Mouse (Mus musculus) v-Abl transformed pro-B cells (cell line): ENCODE measurements around the gene Igf2bp1.

Experiments used
- in situ Hi-C, 2 experiments: fragments of 400-800 bp; cut with MboI; formaldehyde crosslinking; loops; one replicate each; pipeline ENCODE4 v1.15.1; 2025; ENCODE audit not compliant: unreplicated experiment in 2 of 2

Igf2bp1 gene

DNA sequence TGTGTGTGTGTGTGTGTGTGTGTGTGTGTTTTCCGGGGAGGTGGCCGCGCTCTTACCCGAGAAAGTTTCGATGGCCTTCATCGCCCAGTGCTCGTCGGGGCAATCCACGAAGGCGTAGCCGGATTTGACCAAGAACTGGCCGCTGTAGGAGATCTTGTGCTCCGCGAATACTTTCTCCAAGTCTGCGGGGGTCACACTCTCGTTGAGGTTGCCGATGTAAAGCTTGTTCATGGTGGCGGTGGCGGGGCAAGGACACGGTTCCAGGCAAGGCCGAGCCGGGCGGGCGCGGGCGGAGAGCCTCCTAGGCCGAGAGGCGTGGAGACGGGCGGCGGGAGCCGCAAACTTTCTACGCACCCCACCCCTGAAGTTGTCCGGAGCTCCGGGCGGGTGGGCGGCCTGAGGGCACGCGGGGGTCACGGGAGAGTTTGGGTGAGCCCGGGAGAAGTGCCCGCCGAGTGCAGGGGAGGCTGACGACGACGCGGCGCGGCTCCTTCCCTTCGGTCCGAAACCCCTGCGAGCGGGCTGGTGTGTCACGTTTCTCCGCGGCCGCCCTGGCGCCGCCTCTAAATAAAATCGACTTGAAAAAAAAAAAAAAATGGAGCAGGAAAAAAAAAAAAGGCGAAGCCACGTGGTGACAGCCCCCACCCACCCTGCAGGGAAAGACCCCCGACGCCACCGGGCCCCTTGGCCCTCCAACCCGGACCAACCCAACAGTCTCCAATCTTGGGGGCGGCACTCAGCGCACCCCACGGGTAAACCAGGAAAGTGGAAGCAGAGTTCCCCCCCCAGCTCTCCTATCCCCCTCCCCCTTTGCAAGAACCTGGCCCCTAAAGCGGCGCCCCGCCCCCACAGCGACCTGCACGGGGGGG lies at the start of gene Igf2bp1:
Igf2bp1 (minus strand) TSS at position 538 of the 869 bp plus-strand sequence.
- in situ Hi-C loops: no loop called here

GRCm38 (mm10) chr11:96050854-96051253 lies 45.1 kb upstream of the Igf2bp1 start:
- in situ Hi-C loops: loop anchor here in 1 of 2 experiments (25.0 kb wide), 1 partner anchor 1661 kb away; the partner anchor contains the start of genes Pcgf2 and Psmb3

DNA sequence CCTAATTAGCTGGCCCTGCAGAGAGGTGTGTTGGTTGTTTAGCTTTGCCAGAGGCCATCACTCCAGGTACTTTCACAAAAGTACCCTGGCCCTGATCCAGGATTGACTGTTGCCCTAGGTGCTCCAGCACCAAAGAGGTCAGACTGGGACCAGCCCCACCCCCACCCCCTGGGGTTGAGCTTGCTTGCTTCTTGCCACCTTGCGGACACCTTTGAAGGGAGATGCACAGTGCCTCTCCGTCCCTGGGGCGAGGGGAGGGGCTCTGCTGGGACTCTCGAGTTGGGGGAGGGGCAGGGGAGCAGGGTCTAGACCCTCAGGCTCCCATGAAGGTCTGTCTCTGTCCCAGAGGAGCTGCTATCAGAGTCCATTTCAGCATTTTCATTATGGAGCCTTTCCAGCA lies 44.2 kb upstream of the Igf2bp1 start:
- in situ Hi-C loops: loop anchor here (25.0 kb wide), 2 partner anchors 188 to 1662 kb away; partner anchors contain the start of genes Pcgf2 (in 1 of the 2) and Psmb3 (in 1 of the 2)

DNA sequence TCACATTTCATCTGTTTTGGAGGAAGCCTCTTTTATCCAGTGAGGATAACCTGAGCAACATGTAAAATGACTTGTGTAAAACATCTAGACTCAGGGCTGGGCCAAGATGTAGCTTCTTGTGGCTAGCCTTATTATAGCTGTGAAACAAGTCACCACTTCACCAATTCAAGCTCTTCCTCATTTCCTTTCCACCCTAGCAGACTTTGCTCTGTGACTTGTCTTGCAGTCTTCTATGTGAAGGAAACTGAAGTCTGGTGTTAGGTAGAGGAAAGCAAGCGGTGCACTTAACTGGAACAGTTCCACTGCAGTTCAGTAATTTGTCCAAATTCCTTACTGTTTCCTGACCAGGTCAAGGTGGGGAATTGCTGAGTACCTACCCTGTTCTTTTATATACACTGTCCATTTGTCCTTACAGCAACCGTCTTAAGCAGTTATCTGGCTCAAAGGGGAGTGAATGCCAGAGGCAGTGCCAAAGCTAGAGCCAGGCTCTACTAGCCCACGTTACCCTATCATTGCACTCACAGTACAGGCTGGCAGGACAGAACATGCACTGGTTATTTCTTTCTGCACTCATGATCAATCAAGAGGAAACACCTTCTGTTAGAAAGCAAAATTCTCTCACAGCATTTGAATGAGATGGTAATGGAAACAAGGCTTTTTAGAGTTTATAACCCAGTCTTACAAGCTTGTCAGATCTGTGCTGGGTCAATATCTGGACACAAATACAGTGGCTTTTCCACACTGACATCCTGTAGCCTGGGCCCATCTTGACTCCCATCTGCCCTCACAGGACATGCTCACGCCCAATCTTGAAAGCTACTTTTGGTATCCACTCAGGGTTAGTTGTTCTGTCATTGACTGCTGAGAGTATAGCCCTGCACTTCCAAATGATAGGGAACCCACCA lies 42.0 kb upstream of the Igf2bp1 start:
- in situ Hi-C loops: loop anchor here in 1 of 2 experiments (25.0 kb wide), 1 partner anchor 185 kb away; no protein-coding TSS in a partner anchor

DNA sequence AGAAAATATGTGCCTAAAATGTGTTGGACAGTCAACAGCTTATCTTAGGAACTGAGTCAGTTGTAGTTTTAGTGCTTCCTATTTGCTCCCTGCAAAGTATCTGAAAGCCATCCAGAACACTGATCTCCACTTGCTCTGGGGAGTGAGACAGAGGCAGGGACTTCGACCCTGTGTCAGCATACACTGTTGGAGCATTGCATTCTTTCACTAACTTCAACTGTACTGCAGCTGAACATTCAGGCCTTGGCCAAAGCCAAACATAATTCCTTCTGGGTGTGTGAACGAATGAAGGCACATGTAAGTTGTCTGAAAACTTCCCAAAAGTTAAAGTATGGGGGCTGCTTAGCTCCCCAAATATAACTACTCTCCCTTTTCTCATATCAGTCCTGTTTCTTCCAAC lies 41.1 kb upstream of the Igf2bp1 start:
- in situ Hi-C loops: loop anchor here in 1 of 2 experiments (25.0 kb wide), 1 partner anchor 184 kb away; no protein-coding TSS in a partner anchor

DNA sequence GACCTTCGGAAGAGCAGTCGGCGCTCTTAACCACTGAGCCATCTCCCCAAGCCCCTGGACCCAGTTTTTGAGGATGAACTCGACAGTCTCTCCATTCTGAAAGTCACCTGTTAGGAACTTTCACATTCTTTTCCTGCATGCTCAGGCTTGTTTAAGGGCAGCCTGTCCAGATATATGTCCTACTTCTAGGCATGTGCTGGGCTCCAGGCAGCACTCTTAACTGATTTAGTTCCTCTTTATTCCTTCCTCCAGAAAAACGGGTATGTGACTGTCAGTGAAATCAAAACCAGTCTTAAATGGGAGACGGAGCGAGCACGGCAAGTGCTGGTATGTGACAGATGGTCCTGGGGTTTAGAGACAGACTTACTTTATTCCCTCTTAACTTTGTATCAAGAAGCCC lies 40.3 kb upstream of the Igf2bp1 start:
- in situ Hi-C loops: loop anchor here in 1 of 2 experiments (25.0 kb wide), 1 partner anchor 184 kb away; no protein-coding TSS in a partner anchor

DNA sequence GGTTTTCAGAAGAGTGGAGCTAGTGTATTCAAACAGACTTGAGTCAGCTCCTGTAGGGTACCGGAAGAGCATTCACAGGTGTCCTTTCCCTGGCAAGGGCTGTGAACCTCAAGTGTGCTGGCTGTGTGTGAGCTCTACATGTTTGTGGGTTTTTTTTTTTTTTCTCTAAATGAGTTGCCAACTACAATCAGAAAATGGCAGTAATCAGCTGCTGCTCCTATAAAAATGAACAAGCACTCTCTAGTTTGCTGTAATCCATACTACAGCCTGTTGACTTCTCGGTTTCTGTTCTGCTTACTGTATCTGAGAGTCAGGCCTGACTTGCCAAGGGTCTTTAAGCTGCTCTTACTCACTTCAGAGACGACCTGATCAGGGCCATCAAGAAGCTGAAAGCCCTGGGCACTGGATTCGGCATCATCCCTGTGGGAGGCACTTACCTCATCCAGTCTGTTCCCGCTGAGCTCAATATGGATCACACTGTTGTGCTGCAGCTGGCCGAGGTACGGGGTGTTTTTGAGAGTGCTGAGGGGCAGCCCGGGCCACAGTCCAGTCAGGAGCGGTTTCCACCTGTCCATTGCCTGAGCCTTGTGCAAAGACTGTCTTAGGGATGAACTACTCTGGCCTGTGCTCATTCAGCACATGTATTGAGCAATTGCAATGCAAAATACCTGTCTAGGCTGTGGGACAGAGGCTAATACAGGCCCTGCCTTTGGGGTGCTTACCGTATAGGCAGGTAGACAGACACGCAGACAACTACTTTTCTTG lies 39.2 kb upstream of the Igf2bp1 start:
- in situ Hi-C loops: loop anchor here in 1 of 2 experiments (25.0 kb wide), 1 partner anchor 183 kb away; no protein-coding TSS in a partner anchor

- in situ Hi-C loops: loop anchor here (10.0 to 25.0 kb wide), 3 partner anchors 176 to 654 kb away; partner anchors contain the start of gene Slc35b1 (in 1 of the 2)
These were observed 32.8 kb upstream of the Igf2bp1 start for GRCm38 (mm10) chr11:96038560-96038959.

DNA sequence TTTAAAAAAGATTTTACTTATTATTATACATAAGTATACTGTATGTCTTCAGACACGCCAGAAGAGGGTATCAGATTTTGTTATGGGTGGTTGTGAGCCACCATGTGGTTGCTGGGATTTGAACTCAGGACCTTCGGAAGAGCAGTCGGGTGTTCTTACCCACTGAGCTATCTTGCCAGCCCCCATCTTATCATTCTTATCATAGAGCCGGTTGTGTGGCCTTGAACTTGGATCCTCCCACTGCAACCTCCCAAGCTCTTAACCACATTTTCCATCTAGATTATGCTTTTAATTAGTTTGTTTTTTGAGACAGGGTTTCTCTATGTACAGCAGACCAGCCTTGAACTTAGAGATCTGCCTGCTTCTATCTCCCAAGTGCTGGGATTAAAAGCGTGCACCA lies 31.8 kb upstream of the Igf2bp1 start:
- in situ Hi-C loops: loop anchor here (10.0 to 25.0 kb wide), 3 partner anchors 175 to 653 kb away; partner anchors contain the start of gene Slc35b1 (in 1 of the 2)

- in situ Hi-C loops: loop anchor here (10.0 to 25.0 kb wide), 3 partner anchors 173 to 650 kb away; partner anchors contain the start of gene Slc35b1 (in 1 of the 2)
These were observed 29.4 kb upstream of the Igf2bp1 start for GRCm38 (mm10) chr11:96035133-96035532.

- in situ Hi-C loops: loop anchor here (10.0 to 25.0 kb wide), 3 partner anchors 172 to 650 kb away; partner anchors contain the start of gene Slc35b1 (in 1 of the 2)
These were observed 28.9 kb upstream of the Igf2bp1 start, which contains the start of gene Snf8 for GRCm38 (mm10) chr11:96034596-96035052. Gene Snf8 (plus strand): TSS chr11:96034885.

DNA sequence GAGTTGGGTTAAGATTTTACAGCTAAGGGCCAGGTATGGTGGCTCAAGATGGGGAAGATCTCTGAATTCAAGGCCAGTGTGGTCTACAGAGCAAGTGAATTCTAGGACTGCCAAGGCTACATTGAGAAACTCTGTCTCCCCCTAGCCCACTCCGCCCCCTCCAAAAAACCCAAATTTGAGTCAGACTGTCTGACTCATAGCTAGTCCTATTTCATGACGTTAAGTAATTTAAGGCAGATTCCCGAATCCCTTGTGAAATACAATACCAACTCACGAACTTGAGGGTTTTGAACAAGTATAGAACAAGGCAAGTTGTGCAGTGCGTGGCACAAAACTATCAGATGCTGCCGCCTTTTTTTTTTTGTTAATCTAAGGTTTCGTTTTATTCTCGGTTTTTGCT lies 28.4 kb upstream of the Igf2bp1 start:
- in situ Hi-C loops: loop anchor here (10.0 to 25.0 kb wide), 3 partner anchors 172 to 649 kb away; partner anchors contain the start of gene Slc35b1 (in 1 of the 2)

GRCm38 (mm10) chr11:96033264-96033663 lies 27.5 kb upstream of the Igf2bp1 start:
- in situ Hi-C loops: loop anchor here (10.0 to 25.0 kb wide), 3 partner anchors 171 to 648 kb away; partner anchors contain the start of gene Slc35b1 (in 1 of the 2)

- in situ Hi-C loops: loop anchor here (10.0 to 25.0 kb wide), 3 partner anchors 169 to 647 kb away; partner anchors contain the start of gene Slc35b1 (in 1 of the 2)
These were observed 26.0 kb upstream of the Igf2bp1 start for GRCm38 (mm10) chr11:96031701-96032100.

GRCm38 (mm10) chr11:96030571-96030970 lies 24.8 kb upstream of the Igf2bp1 start:
- in situ Hi-C loops: loop anchor here (10.0 to 25.0 kb wide), 3 partner anchors 168 to 646 kb away; partner anchors contain the start of gene Slc35b1 (in 1 of the 2)

DNA sequence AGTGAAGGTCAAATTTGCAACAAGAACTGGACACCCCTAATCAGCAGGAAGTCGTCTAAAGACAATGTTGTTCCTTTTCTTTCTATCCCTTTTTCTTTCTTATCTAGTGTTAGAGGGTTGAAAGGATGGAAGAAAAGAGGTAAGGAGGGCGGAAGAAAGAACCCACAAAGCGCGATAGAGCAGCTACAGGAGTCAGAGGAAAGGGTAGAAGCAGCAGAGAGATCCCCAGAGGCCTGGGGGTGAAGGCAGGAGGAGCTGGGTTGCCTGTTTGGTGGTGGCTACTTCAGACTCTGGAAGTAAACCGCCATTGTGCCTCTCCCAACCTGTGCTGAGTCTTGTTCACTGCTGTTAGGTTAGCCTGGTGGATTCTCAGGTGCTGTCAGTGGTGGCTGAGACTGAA lies 22.4 kb upstream of the Igf2bp1 start:
- in situ Hi-C loops: loop anchor here in 1 of 2 experiments (25.0 kb wide), 1 partner anchor 166 kb away; no protein-coding TSS in a partner anchor

GRCm38 (mm10) chr11:96020622-96021021 lies 14.9 kb upstream of the Igf2bp1 start:
- in situ Hi-C loops: no loop called here

GRCm38 (mm10) chr11:96017941-96018351 lies 12.2 kb upstream of the Igf2bp1 start:
- in situ Hi-C loops: no loop called here

- in situ Hi-C loops: no loop called here
These were observed 9.7 kb upstream of the Igf2bp1 start for GRCm38 (mm10) chr11:96015421-96015820.
